ENCODE assay signal across 28 mouse cellular contexts in the genomic region with DNA sequence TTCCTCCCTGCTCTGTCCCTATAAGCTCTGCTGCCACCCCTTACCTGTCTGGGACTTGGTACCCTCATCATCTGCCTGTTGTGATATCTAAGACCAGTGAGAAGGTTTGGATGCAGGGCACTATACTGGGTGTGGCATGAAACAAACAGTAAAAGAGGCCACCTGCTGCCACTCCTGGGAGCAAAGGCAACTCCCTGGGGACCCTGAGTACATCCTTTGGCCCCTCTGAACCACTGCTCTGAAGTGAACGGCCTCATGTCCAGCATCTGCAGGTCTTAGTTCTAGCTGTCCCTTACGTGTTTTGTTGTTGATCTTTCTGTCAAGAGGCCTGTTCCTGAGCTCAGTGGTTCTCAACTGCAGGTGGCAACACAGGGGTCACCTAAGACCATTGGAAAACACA. TPM values are rescaled to one million over a fixed set of nuclear protein-coding genes. Genes with fewer than 3 reads are reported as not detected.
"Had no signal": no experiment of that assay in that cellular context is flagged by ENCODE, and none has a peak within 500 bp of the region (broad histone marks: within the 10 kb centered on the region; RNA-seq: fewer than 3 reads in every experiment).

No protein-coding gene starts in this region.

- H3K36me3 ChIP-seq: liver, embryonic 15.5 days; midbrain, embryonic 10.5 days; midbrain, embryonic 12.5 days; neural tube, embryonic 13.5 days; neural tube, embryonic 15.5 days had no signal

- H3K9ac ChIP-seq: liver, embryonic 15.5 days; lung, embryonic 14.5 days; midbrain, embryonic 12.5 days; neural tube, embryonic 13.5 days; neural tube, embryonic 15.5 days had no signal

- H3K27ac ChIP-seq: liver, embryonic 15.5 days; midbrain, embryonic 10.5 days; midbrain, embryonic 12.5 days; neural tube, embryonic 13.5 days; neural tube, embryonic 15.5 days had no signal

- H3K4me1 ChIP-seq: liver, embryonic 15.5 days; midbrain, embryonic 10.5 days; midbrain, embryonic 12.5 days; neural tube, embryonic 13.5 days; neural tube, embryonic 15.5 days had no signal

- DNase-seq: lung, adult 18-20 months; lung, embryonic 14.5 days; lung, postnatal 10 days; lung, postnatal 4 days; midbrain, embryonic 14.5 days; retina, postnatal 1 day; right cerebral cortex, adult 18-20 months; right cerebral cortex, postnatal 25 days; right cerebral cortex, postnatal 4 days; thymus, adult 18-20 months; thymus, postnatal 14 days; thymus, postnatal 36 days had no signal

- H3K27me3 ChIP-seq: liver, embryonic 15.5 days; midbrain, embryonic 12.5 days; neural tube, embryonic 13.5 days; neural tube, embryonic 15.5 days had no signal

- H3K9me3 ChIP-seq: liver, embryonic 15.5 days; midbrain, embryonic 12.5 days; neural tube, embryonic 15.5 days had no signal

- H3K4me3 ChIP-seq: liver, embryonic 15.5 days; midbrain, embryonic 10.5 days; midbrain, embryonic 12.5 days; myocyte; neural tube, embryonic 13.5 days; neural tube, embryonic 15.5 days had no signal

- H3K4me2 ChIP-seq: liver, embryonic 15.5 days; lung, embryonic 14.5 days; midbrain, embryonic 12.5 days; neural tube, embryonic 13.5 days; neural tube, embryonic 15.5 days had no signal

- ATAC-seq: midbrain, embryonic 16.5 days had no signal

RNA-seq across cellular contexts. Expression of gene Hrg, which starts 12.3 kb away (rescaled TPM):
- total RNA-seq: megakaryocyte, adult 5-6 weeks; megakaryocyte-erythroid progenitor cell, adult 5-6 weeks had no signal
- polyA plus RNA-seq: lung, embryonic 14.5 days; lung, embryonic 16.5 days; myocyte; small intestine, adult 2 months; spleen, adult 2 months; stomach, embryonic 14.5 days; stomach, embryonic 16.5 days; thymus, postnatal 0 days had no signal

RNA-seq across cellular contexts. Expression of gene Fetub, which starts 20.4 kb away (rescaled TPM):
- total RNA-seq: megakaryocyte, adult 5-6 weeks; megakaryocyte-erythroid progenitor cell, adult 5-6 weeks had no signal
- polyA plus RNA-seq: lung, embryonic 14.5 days; lung, embryonic 16.5 days; midbrain, embryonic 10.5 days; midbrain, embryonic 12.5 days; midbrain, embryonic 14.5 days; midbrain, embryonic 16.5 days; neural tube, embryonic 11.5 days; neural tube, embryonic 13.5 days; neural tube, embryonic 15.5 days; small intestine, adult 2 months; spleen, adult 2 months had no signal

RNA-seq across cellular contexts. Expression of gene Ahsg, which starts 47.5 kb away (rescaled TPM):
- total RNA-seq: megakaryocyte, adult 5-6 weeks; megakaryocyte-erythroid progenitor cell, adult 5-6 weeks had no signal
- polyA plus RNA-seq: midbrain, embryonic 10.5 days; midbrain, embryonic 12.5 days; midbrain, embryonic 14.5 days; midbrain, embryonic 16.5 days; myocyte; neural tube, embryonic 11.5 days; small intestine, adult 2 months; thymus, postnatal 0 days had no signal
